Mouse (Mus musculus): ENCODE measurements around the gene Thsd4. TPM values are rescaled to one million over a fixed set of nuclear protein-coding genes. Genes with fewer than 3 reads are reported as not detected.

The Thsd4 gene
- polyA plus RNA-seq, 1 experiment from 2014 or later, result 5.6 TPM

GRCm38 (mm10) chr9:60392916-60393315 lies 128.9 kb downstream of the Thsd4 start:
- Histone ChIP-seq H3K4me1 (ENCODE audit: control insufficient read depth, insufficient read depth, low read length) (0 out of 2 replicates have a peak, but pooled peaks cover 2% of the 10 kb centered on the region), H3K4me3 (replicated peaks; ENCODE audit: low read depth, low read length) (no peak overlapping the region), H3K4me2 (ENCODE audit: low read length) (no peak overlapping the region), H3K27me3 (ENCODE audit: control insufficient read depth, insufficient read depth, low read length) (no peaks in the 10 kb centered on the region), H3K27ac (replicated peaks; ENCODE audit: low read depth, low read length) (no peak overlapping the region), H3K9ac (replicated peaks; ENCODE audit: low read length) (no peak overlapping the region), H3K36me3 (ENCODE audit: control insufficient read depth, insufficient read depth, low read length) (no peaks in the 10 kb centered on the region), H3K9me3 (ENCODE audit: control insufficient read depth, low read length) (no peaks in the 10 kb centered on the region)
- DNase-seq, result no peak
- no peak for ATAC-seq (ENCODE audit: low FRiP score, low TSS enrichment)
- WGBS, result 96% methylated on average over 4 of the region's 4 CpGs

- Histone ChIP-seq H3K9ac (replicated peaks; ENCODE audit: low read length) (no peak overlapping the region), H3K27ac (replicated peaks; ENCODE audit: low read depth, low read length) (no peak overlapping the region), H3K4me1 (ENCODE audit: control insufficient read depth, insufficient read depth, low read length) (no peaks in the 10 kb centered on the region), H3K9me3 (ENCODE audit: control insufficient read depth, low read length) (no peaks in the 10 kb centered on the region), H3K4me3 (replicated peaks; ENCODE audit: low read depth, low read length) (no peak overlapping the region), H3K4me2 (ENCODE audit: low read length) (no peak overlapping the region), H3K27me3 (ENCODE audit: control insufficient read depth, insufficient read depth, low read length) (no peaks in the 10 kb centered on the region), H3K36me3 (ENCODE audit: control insufficient read depth, insufficient read depth, low read length) (no peaks in the 10 kb centered on the region)
- DNase-seq (no peak), ATAC-seq (ENCODE audit: low FRiP score, low TSS enrichment) (no peak)
- WGBS, result 65% methylated on average over 6 of the region's 6 CpGs
These were observed 137.1 kb downstream of the Thsd4 start for GRCm38 (mm10) chr9:60384751-60385150.

GRCm38 (mm10) chr9:60382941-60383340 lies 138.9 kb downstream of the Thsd4 start:
- ATAC-seq (ENCODE audit: low FRiP score, low TSS enrichment), result no peak
- Histone ChIP-seq H3K4me3 (replicated peaks; ENCODE audit: low read depth, low read length) (no peak overlapping the region), H3K27me3 (ENCODE audit: control insufficient read depth, insufficient read depth, low read length) (no peaks in the 10 kb centered on the region), H3K4me1 (ENCODE audit: control insufficient read depth, insufficient read depth, low read length) (no peaks in the 10 kb centered on the region), H3K9me3 (ENCODE audit: control insufficient read depth, low read length) (no peaks in the 10 kb centered on the region), H3K27ac (replicated peaks; ENCODE audit: low read depth, low read length) (no peak overlapping the region), H3K36me3 (ENCODE audit: control insufficient read depth, insufficient read depth, low read length) (no peaks in the 10 kb centered on the region), H3K4me2 (ENCODE audit: low read length) (no peak overlapping the region), H3K9ac (replicated peaks; ENCODE audit: low read length) (no peak overlapping the region)
- DNase-seq, result no peak
- 49% methylated on average over 4 of the region's 4 CpGs for WGBS

GRCm38 (mm10) chr9:60382526-60382925 lies 139.3 kb downstream of the Thsd4 start:
- Histone ChIP-seq H3K4me1 (ENCODE audit: control insufficient read depth, insufficient read depth, low read length) (no peaks in the 10 kb centered on the region), H3K4me2 (ENCODE audit: low read length) (no peak overlapping the region), H3K4me3 (replicated peaks; ENCODE audit: low read depth, low read length) (no peak overlapping the region), H3K27ac (replicated peaks; ENCODE audit: low read depth, low read length) (no peak overlapping the region), H3K36me3 (ENCODE audit: control insufficient read depth, insufficient read depth, low read length) (no peaks in the 10 kb centered on the region), H3K27me3 (ENCODE audit: control insufficient read depth, insufficient read depth, low read length) (no peaks in the 10 kb centered on the region), H3K9me3 (ENCODE audit: control insufficient read depth, low read length) (no peaks in the 10 kb centered on the region), H3K9ac (replicated peaks; ENCODE audit: low read length) (no peak overlapping the region)
- ATAC-seq (ENCODE audit: low FRiP score, low TSS enrichment) (no peak), DNase-seq (no peak)
- 78% methylated on average over 4 of the region's 4 CpGs for WGBS

GRCm38 (mm10) chr9:60381010-60381409 lies 140.8 kb downstream of the Thsd4 start:
- Histone ChIP-seq H3K4me3 (replicated peaks; ENCODE audit: low read depth, low read length) (no peak overlapping the region), H3K9me3 (ENCODE audit: control insufficient read depth, low read length) (no peaks in the 10 kb centered on the region), H3K36me3 (ENCODE audit: control insufficient read depth, insufficient read depth, low read length) (no peaks in the 10 kb centered on the region), H3K27ac (replicated peaks; ENCODE audit: low read depth, low read length) (no peak overlapping the region), H3K4me1 (ENCODE audit: control insufficient read depth, insufficient read depth, low read length) (no peaks in the 10 kb centered on the region), H3K27me3 (ENCODE audit: control insufficient read depth, insufficient read depth, low read length) (no peaks in the 10 kb centered on the region), H3K4me2 (ENCODE audit: low read length) (no peak overlapping the region), H3K9ac (replicated peaks; ENCODE audit: low read length) (no peak overlapping the region)
- ATAC-seq (ENCODE audit: low FRiP score, low TSS enrichment) (no peak), DNase-seq (no peak)
- 84% methylated on average over 2 of the region's 2 CpGs for WGBS

- Histone ChIP-seq H3K27ac (replicated peaks; ENCODE audit: low read depth, low read length) (no peak overlapping the region), H3K27me3 (ENCODE audit: control insufficient read depth, insufficient read depth, low read length) (no peaks in the 10 kb centered on the region), H3K9me3 (ENCODE audit: control insufficient read depth, low read length) (no peaks in the 10 kb centered on the region), H3K9ac (replicated peaks; ENCODE audit: low read length) (no peak overlapping the region), H3K4me3 (replicated peaks; ENCODE audit: low read depth, low read length) (no peak overlapping the region), H3K36me3 (ENCODE audit: control insufficient read depth, insufficient read depth, low read length) (no peaks in the 10 kb centered on the region), H3K4me1 (ENCODE audit: control insufficient read depth, insufficient read depth, low read length) (no peaks in the 10 kb centered on the region), H3K4me2 (ENCODE audit: low read length) (no peak overlapping the region)
- no peak for ATAC-seq (ENCODE audit: low FRiP score, low TSS enrichment)
- 86% methylated on average over 4 of the region's 4 CpGs for WGBS
- DNase-seq, result no peak
These were observed 141.3 kb downstream of the Thsd4 start for GRCm38 (mm10) chr9:60380550-60380949.

- no peak overlapping the region for H3K4me2 ChIP-seq (ENCODE audit: low read length)
- H3K27ac ChIP-seq (replicated peaks; ENCODE audit: low read depth, low read length), result no peak overlapping the region
- ATAC-seq (ENCODE audit: low FRiP score, low TSS enrichment) (no peak), DNase-seq (no peak)
- no peaks in the 10 kb centered on the region for H3K9me3 ChIP-seq (ENCODE audit: control insufficient read depth, low read length)
- H3K4me3 ChIP-seq (replicated peaks; ENCODE audit: low read depth, low read length), result no peak overlapping the region
- no peaks in the 10 kb centered on the region for H3K36me3 ChIP-seq (ENCODE audit: control insufficient read depth, insufficient read depth, low read length)
- 90% methylated on average over 6 of the region's 6 CpGs for WGBS
- no peak overlapping the region for H3K9ac ChIP-seq (replicated peaks; ENCODE audit: low read length)
- no peaks in the 10 kb centered on the region for H3K27me3 ChIP-seq (ENCODE audit: control insufficient read depth, insufficient read depth, low read length)
- H3K4me1 ChIP-seq (ENCODE audit: control insufficient read depth, insufficient read depth, low read length), result no peaks in the 10 kb centered on the region
These were observed 143.6 kb downstream of the Thsd4 start for GRCm38 (mm10) chr9:60378235-60378634.

GRCm38 (mm10) chr9:60373161-60373737 lies 148.6 kb downstream of the Thsd4 start:
- no peaks in the 10 kb centered on the region for H3K36me3 ChIP-seq (ENCODE audit: control insufficient read depth, insufficient read depth, low read length)
- no peak overlapping the region for H3K4me3 ChIP-seq (replicated peaks; ENCODE audit: low read depth, low read length)
- H3K4me2 ChIP-seq (ENCODE audit: low read length), result no peak overlapping the region
- H3K9ac ChIP-seq (replicated peaks; ENCODE audit: low read length), result no peak overlapping the region
- no peaks in the 10 kb centered on the region for H3K4me1 ChIP-seq (ENCODE audit: control insufficient read depth, insufficient read depth, low read length)
- H3K9me3 ChIP-seq (ENCODE audit: control insufficient read depth, low read length), result no peaks in the 10 kb centered on the region
- 43% methylated on average over 4 of the region's 4 CpGs for WGBS
- ATAC-seq (ENCODE audit: low FRiP score, low TSS enrichment) (no peak), DNase-seq (no peak)
- no peak overlapping the region for H3K27ac ChIP-seq (replicated peaks; ENCODE audit: low read depth, low read length)
- no peaks in the 10 kb centered on the region for H3K27me3 ChIP-seq (ENCODE audit: control insufficient read depth, insufficient read depth, low read length)

- H3K27ac ChIP-seq (replicated peaks; ENCODE audit: low read depth, low read length), result no peak overlapping the region
- no peaks in the 10 kb centered on the region for H3K9me3 ChIP-seq (ENCODE audit: control insufficient read depth, low read length)
- no peaks in the 10 kb centered on the region for H3K27me3 ChIP-seq (ENCODE audit: control insufficient read depth, insufficient read depth, low read length)
- DNase-seq (no peak), ATAC-seq (ENCODE audit: low FRiP score, low TSS enrichment) (no peak)
- WGBS, result 77% methylated on average over 9 of the region's 9 CpGs
- H3K36me3 ChIP-seq (ENCODE audit: control insufficient read depth, insufficient read depth, low read length), result no peaks in the 10 kb centered on the region
- no peak overlapping the region for H3K4me3 ChIP-seq (replicated peaks; ENCODE audit: low read depth, low read length)
- H3K4me1 ChIP-seq (ENCODE audit: control insufficient read depth, insufficient read depth, low read length), result 0 out of 2 replicates have a peak, but pooled peaks cover 7% of the 10 kb centered on the region
- no peak overlapping the region for H3K9ac ChIP-seq (replicated peaks; ENCODE audit: low read length)
- no peak overlapping the region for H3K4me2 ChIP-seq (ENCODE audit: low read length)
These were observed 153.3 kb downstream of the Thsd4 start for GRCm38 (mm10) chr9:60368516-60368915.

Data from midbrain, embryonic 14.5 days (tissue).